30 mouse cellular contexts compared by ENCODE assay signal in genomic region chr3:51206521-51206920, GRCm38 (mm10). TPM values are rescaled to one million over a fixed set of nuclear protein-coding genes. Genes with fewer than 3 reads are reported as not detected.
DNase-seq lines count a peak whose midpoint lies in the region; ATAC-seq lines count a peak whose summit lies in the region.
"Had no signal": no experiment of that assay in that cellular context is flagged by ENCODE, and none has a peak within 500 bp of the region (broad histone marks: within the 10 kb centered on the region; RNA-seq: fewer than 3 reads in every experiment).

No protein-coding gene starts in this region.

- H3K27ac ChIP-seq in kidney, embryonic 15.5 days: no peak overlapping the region
- H3K27ac ChIP-seq in limb, embryonic 12.5 days: no peak overlapping the region
- H3K27ac ChIP-seq in neural tube, embryonic 15.5 days (replicated peaks): no peak overlapping the region
- H3K27ac ChIP-seq: embryonic facial prominence, embryonic 12.5 days; forebrain, embryonic 10.5 days; forebrain, embryonic 15.5 days; heart, embryonic 13.5 days; hindbrain, embryonic 10.5 days; left cerebral cortex, adult 2 months; liver, embryonic 15.5 days; lung, embryonic 15.5 days; midbrain, embryonic 12.5 days had no signal

- no peak overlapping the region for H3K4me3 ChIP-seq in kidney, embryonic 15.5 days (replicated peaks)
- H3K4me3 ChIP-seq in limb, embryonic 12.5 days (replicated peaks): no peak overlapping the region
- no peak overlapping the region for H3K4me3 ChIP-seq in neural tube, embryonic 15.5 days (replicated peaks)
- H3K4me3 ChIP-seq: embryonic facial prominence, embryonic 12.5 days; forebrain, embryonic 10.5 days; forebrain, embryonic 15.5 days; heart, embryonic 13.5 days; hindbrain, embryonic 10.5 days; left cerebral cortex, adult 2 months; liver, embryonic 15.5 days; lung, embryonic 15.5 days; midbrain, embryonic 12.5 days; myocyte had no signal

- 46% methylated on average over 7 of the region's 7 CpGs for WGBS in kidney, embryonic 15.5 days
- whole genome bisulfite sequencing in limb, embryonic 12.5 days: 41% methylated on average over 7 of the region's 7 CpGs
- 57% methylated on average over 7 of the region's 7 CpGs for WGBS in neural tube, embryonic 15.5 days

- H3K36me3 ChIP-seq in kidney, embryonic 15.5 days: no peaks in the 10 kb centered on the region
- no peaks in the 10 kb centered on the region for H3K36me3 ChIP-seq in limb, embryonic 12.5 days
- no peaks in the 10 kb centered on the region for H3K36me3 ChIP-seq in neural tube, embryonic 15.5 days
- H3K36me3 ChIP-seq: embryonic facial prominence, embryonic 12.5 days; forebrain, embryonic 10.5 days; forebrain, embryonic 15.5 days; heart, embryonic 13.5 days; hindbrain, embryonic 10.5 days; liver, embryonic 15.5 days; lung, embryonic 15.5 days; midbrain, embryonic 12.5 days had no signal

- 0 out of 2 replicates have a peak, but pooled peaks have one; percentile 23 for ATAC-seq in kidney, embryonic 15.5 days (replicated peaks; ENCODE audit: low FRiP score)
- ATAC-seq in limb, embryonic 12.5 days (ENCODE audit: insufficient number of reproducible peaks, insufficient read depth, low FRiP score, low TSS enrichment, low read depth): peak; percentile 37; the same call in 1 of the 2 replicates
- ATAC-seq in neural tube, embryonic 15.5 days (ENCODE audit: low FRiP score): peak; percentile 71
- no peak for ATAC-seq in erythroblast, adult 5-6 weeks (replicated peaks; ENCODE audit: low FRiP score, poor library complexity, severe bottlenecking)
- ATAC-seq: activated CD4-positive, CD25-positive, alpha-beta regulatory T cell, adult 4 months; forebrain, embryonic 15.5 days; inflammation-experienced regulatory T-cells, adult 6 months had no signal

- no peak overlapping the region for H3K4me2 ChIP-seq in kidney, embryonic 15.5 days
- H3K4me2 ChIP-seq in limb, embryonic 12.5 days: no peak overlapping the region
- no peak overlapping the region for H3K4me2 ChIP-seq in neural tube, embryonic 15.5 days
- H3K4me2 ChIP-seq: embryonic facial prominence, embryonic 12.5 days; forebrain, embryonic 15.5 days; heart, embryonic 13.5 days; liver, embryonic 15.5 days; lung, embryonic 15.5 days; midbrain, embryonic 12.5 days had no signal

- H3K9ac ChIP-seq in kidney, embryonic 15.5 days: no peak overlapping the region
- H3K9ac ChIP-seq in limb, embryonic 12.5 days (replicated peaks): no peak overlapping the region
- H3K9ac ChIP-seq in neural tube, embryonic 15.5 days (replicated peaks): no peak overlapping the region
- H3K9ac ChIP-seq: embryonic facial prominence, embryonic 12.5 days; forebrain, embryonic 15.5 days; heart, embryonic 13.5 days; liver, embryonic 15.5 days; lung, embryonic 15.5 days; midbrain, embryonic 12.5 days had no signal

- H3K27me3 ChIP-seq in kidney, embryonic 15.5 days: no peaks in the 10 kb centered on the region
- no peaks in the 10 kb centered on the region for H3K27me3 ChIP-seq in limb, embryonic 12.5 days
- H3K27me3 ChIP-seq in neural tube, embryonic 15.5 days (replicated peaks): no peaks in the 10 kb centered on the region
- H3K27me3 ChIP-seq: CH12.LX; embryonic facial prominence, embryonic 12.5 days; forebrain, embryonic 15.5 days; heart, embryonic 13.5 days; liver, embryonic 15.5 days; lung, embryonic 15.5 days; midbrain, embryonic 12.5 days had no signal

- H3K9me3 ChIP-seq in kidney, embryonic 15.5 days (replicated peaks): no peaks in the 10 kb centered on the region; the same call in 1 of the 2 replicates
- H3K9me3 ChIP-seq in limb, embryonic 12.5 days: 0 out of 2 replicates have a peak, but pooled peaks cover 6% of the 10 kb centered on the region
- no peaks in the 10 kb centered on the region for H3K9me3 ChIP-seq in neural tube, embryonic 15.5 days (replicated peaks)
- H3K9me3 ChIP-seq: embryonic facial prominence, embryonic 12.5 days; forebrain, embryonic 15.5 days; liver, embryonic 15.5 days; lung, embryonic 15.5 days had no signal

- peak; percentile 21 for DNase-seq in embryo, embryonic 11 days
- DNase-seq in embryo, embryonic 10 days (ENCODE audit: low spot score): no peak
- no peak for DNase-seq in kidney, postnatal 10 days
- DNase-seq: adrenal gland, adult 2 months; adrenal gland, postnatal 36 days; cerebellum, adult 18-20 months; cerebellum, postnatal 10 days; heart, postnatal 10 days; kidney, adult 11 months; kidney, postnatal 25 days; lung, postnatal 36 days; right cerebral cortex, postnatal 25 days; thymus, postnatal 14 days had no signal

- H3K4me1 ChIP-seq in kidney, embryonic 15.5 days: 0 out of 2 replicates have a peak, but pooled peaks cover 7% of the 10 kb centered on the region
- H3K4me1 ChIP-seq in limb, embryonic 12.5 days (replicated peaks): peaks cover 17% of the 10 kb centered on the region; the same call in 1 of the 2 replicates
- H3K4me1 ChIP-seq in neural tube, embryonic 15.5 days: peaks cover 4% of the 10 kb centered on the region; the same call in 1 of the 2 replicates
- H3K4me1 ChIP-seq: embryonic facial prominence, embryonic 12.5 days; forebrain, embryonic 15.5 days; hindbrain, embryonic 10.5 days; liver, embryonic 15.5 days; lung, embryonic 15.5 days; midbrain, embryonic 12.5 days had no signal

RNA-seq across cellular contexts. Expression of gene Noct, which starts 17.7 kb away (rescaled TPM):
- polyA plus RNA-seq in kidney, embryonic 15.5 days (2015; fragmentation: Nextera tagmentation; extraction: Ambion mirVana): 8.5 and 8.8 TPM in 2 replicates
- polyA plus RNA-seq in limb, embryonic 12.5 days (2016; fragmentation: Nextera tagmentation; extraction: Ambion mirVana): 14.8 and 15.4 TPM in 2 replicates
- polyA plus RNA-seq in neural tube, embryonic 15.5 days (2015; fragmentation: Nextera tagmentation; extraction: Ambion mirVana): 32.0 and 35.6 TPM in 2 replicates
- total RNA-seq in erythroblast, adult 5-6 weeks (2015; ENCODE audit: low replicate concordance): 39.6 and 43.5 TPM in 2 replicates
- total RNA-seq in erythroblast, adult 5-6 weeks (2017; ENCODE audit: low replicate concordance): 27.3 and 31.4 TPM in 2 replicates
